Mouse (Mus musculus) lung, embryonic 15.5 days (tissue): ENCODE data around the gene Duxbl2. TPM values are rescaled to one million over a fixed set of nuclear protein-coding genes. Genes with fewer than 3 reads are reported as not detected.
"Not testable (repeated sequence)": the region's sequence is repeated elsewhere in the genome, so short reads cannot be mapped to it uniquely, and the experiment has no call there.

Experiments
- ATAC-seq: fragments of 200-750 bp; cut with Nextera tagmentation; 2 replicates; pipeline ENCODE4 v1.8.0; 2017; ENCODE audit warnings: moderate number of reproducible peaks, borderline replicate concordance; ENCODE audit not compliant: low FRiP score, low TSS enrichment; ENCODE audit errors: extremely low read depth
- H3K27ac ChIP-seq: fragments of 300-500 bp; sonication (generic); 2 replicates; pipeline ENCODE4 v1.5.1; 2015; ENCODE audit warnings: moderate library complexity, mild to moderate bottlenecking, inconsistent platforms
- H3K27me3 ChIP-seq: fragments of 300-500 bp; sonication (generic); 2 replicates; pipeline ENCODE4 v1.6.1; 2015; ENCODE audit warnings: inconsistent platforms
- H3K36me3 ChIP-seq: fragments of 300-500 bp; sonication (generic); 2 replicates; pipeline ENCODE4 v1.6.1; 2015; ENCODE audit warnings: inconsistent platforms
- H3K4me1 ChIP-seq: fragments of 300-500 bp; sonication (generic); 2 replicates; pipeline ENCODE4 v1.6.1; 2015; ENCODE audit warnings: inconsistent platforms
- H3K4me2 ChIP-seq: fragments of 300-500 bp; sonication (generic); 2 replicates; pipeline ENCODE4 v1.6.1; 2015; ENCODE audit warnings: inconsistent platforms, mild to moderate bottlenecking, moderate library complexity
- H3K4me3 ChIP-seq: fragments of 300-500 bp; sonication (generic); 2 replicates; pipeline ENCODE4 v1.5.1; 2015; ENCODE audit warnings: mild to moderate bottlenecking, inconsistent platforms
- H3K9ac ChIP-seq: fragments of 300-500 bp; sonication (generic); 2 replicates; pipeline ENCODE4 v1.6.1; 2015; ENCODE audit warnings: inconsistent platforms
- H3K9me3 ChIP-seq: fragments of 300-500 bp; sonication (generic); 2 replicates; pipeline ENCODE4 v1.6.1; 2016; ENCODE audit warnings: inconsistent platforms
- WGBS: fragments of 180-500 bp; shearing (Covaris S2); methylation state at CpG from one replicate; pipeline ENCODE4 v1.1.7; 2015; 5-methylcytosine and 5-hydroxymethylcytosine counted together
- polyA plus RNA-seq: library from polyadenylated mRNA; unstranded; fragments of >200 nt; fragmentation: Nextera tagmentation; extraction: Ambion mirVana; gene quantifications from 2 replicates; pipeline ENCODE4 v1.2.1, GENCODE M21; 2015

Duxbl2 gene
- 0.34 and 0.52 TPM in 2 replicates for polyA plus RNA-seq

- H3K4me1 ChIP-seq, ATAC-seq, H3K4me2 ChIP-seq, H3K27me3 ChIP-seq, H3K27ac ChIP-seq, H3K9ac ChIP-seq, H3K36me3 ChIP-seq, H3K9me3 ChIP-seq, H3K4me3 ChIP-seq: not testable (repeated sequence)
- WGBS: no CpG with 5 or more reads among the region's 7 CpGs
These were observed at the start of gene Duxbl2 for GRCm38 (mm10) chr14:26118150-26118549. Gene Duxbl2 (plus strand): TSS chr14:26118349.

- WGBS: no CpG with 5 or more reads among the region's 5 CpGs
- not testable (repeated sequence) for H3K27me3 ChIP-seq, H3K36me3 ChIP-seq, H3K9me3 ChIP-seq, ATAC-seq, H3K4me2 ChIP-seq, H3K9ac ChIP-seq, H3K27ac ChIP-seq, H3K4me1 ChIP-seq, H3K4me3 ChIP-seq
These were observed 41.3 kb upstream of the Duxbl2 start for GRCm38 (mm10) chr14:26076620-26077390.

- H3K9me3 ChIP-seq, ATAC-seq, H3K9ac ChIP-seq, H3K27ac ChIP-seq, H3K4me1 ChIP-seq, H3K36me3 ChIP-seq, H3K4me3 ChIP-seq, H3K4me2 ChIP-seq, H3K27me3 ChIP-seq: not testable (repeated sequence)
- no CpG with 5 or more reads among the region's 6 CpGs for WGBS
These were observed 36.9 kb upstream of the Duxbl2 start, which contains the start of gene Cphx2 for GRCm38 (mm10) chr14:26081216-26081615. Gene Cphx2 (plus strand): TSS chr14:26081516.

GRCm38 (mm10) chr14:26081997-26082396, 36.2 kb upstream of the Duxbl2 start, which contains the start of gene Cphx3:
Gene Cphx3 (plus strand): TSS chr14:26082297.
- H3K4me2 ChIP-seq, H3K4me3 ChIP-seq, H3K9ac ChIP-seq, H3K27me3 ChIP-seq, H3K9me3 ChIP-seq, H3K27ac ChIP-seq, ATAC-seq, H3K4me1 ChIP-seq, H3K36me3 ChIP-seq: not testable (repeated sequence)
- no CpG with 5 or more reads among the region's 1 CpGs for WGBS

GRCm38 (mm10) chr14:26097622-26098021, 20.5 kb upstream of the Duxbl2 start:
- H3K36me3 ChIP-seq, H3K4me2 ChIP-seq: not testable (repeated sequence)

GRCm38 (mm10) chr14:26118550-26119000, 426 bp downstream of the Duxbl2 start:
- not testable (repeated sequence) for H3K9me3 ChIP-seq, H3K27me3 ChIP-seq, H3K36me3 ChIP-seq, H3K4me2 ChIP-seq, H3K4me1 ChIP-seq, H3K4me3 ChIP-seq, H3K9ac ChIP-seq, H3K27ac ChIP-seq
- WGBS: no CpG with 5 or more reads among the region's 18 CpGs
- ATAC-seq: peak; percentile 89; the same call in 1 of the 2 replicates

More at GRCm38 (mm10) chr14:26097622-26098021, 20.5 kb upstream of the Duxbl2 start:
- H3K4me1 ChIP-seq, H3K27ac ChIP-seq, H3K27me3 ChIP-seq, ATAC-seq, H3K4me3 ChIP-seq, H3K9me3 ChIP-seq, H3K9ac ChIP-seq: not testable (repeated sequence)
- WGBS: no CpG with 5 or more reads among the region's 3 CpGs

- not testable (repeated sequence) for H3K9ac ChIP-seq, H3K4me3 ChIP-seq, ATAC-seq, H3K36me3 ChIP-seq, H3K4me1 ChIP-seq, H3K9me3 ChIP-seq, H3K4me2 ChIP-seq, H3K27me3 ChIP-seq, H3K27ac ChIP-seq
- no CpG with 5 or more reads among the region's 7 CpGs for WGBS
These were observed 946 bp downstream of the Duxbl2 start for GRCm38 (mm10) chr14:26119095-26119494.

GRCm38 (mm10) chr14:26147095-26147494, 28.9 kb downstream of the Duxbl2 start:
- not testable (repeated sequence) for H3K9ac ChIP-seq, H3K27ac ChIP-seq, H3K4me2 ChIP-seq, H3K4me3 ChIP-seq, H3K27me3 ChIP-seq, H3K4me1 ChIP-seq, ATAC-seq, H3K36me3 ChIP-seq, H3K9me3 ChIP-seq
- WGBS: no CpG with 5 or more reads among the region's 2 CpGs

- not testable (repeated sequence) for ATAC-seq, H3K4me1 ChIP-seq, H3K4me2 ChIP-seq, H3K4me3 ChIP-seq, H3K27me3 ChIP-seq, H3K9ac ChIP-seq, H3K9me3 ChIP-seq, H3K36me3 ChIP-seq, H3K27ac ChIP-seq
- no CpG with 5 or more reads among the region's 7 CpGs for WGBS
These were observed 37.9 kb downstream of the Duxbl2 start for GRCm38 (mm10) chr14:26156032-26156431.

GRCm38 (mm10) chr14:26161156-26161555, 43.0 kb downstream of the Duxbl2 start:
- H3K36me3 ChIP-seq, H3K27ac ChIP-seq, H3K4me3 ChIP-seq, ATAC-seq, H3K9ac ChIP-seq, H3K4me1 ChIP-seq, H3K4me2 ChIP-seq, H3K27me3 ChIP-seq, H3K9me3 ChIP-seq: not testable (repeated sequence)
- no CpG with 5 or more reads among the region's 9 CpGs for WGBS

- ATAC-seq, H3K4me1 ChIP-seq, H3K9ac ChIP-seq, H3K27me3 ChIP-seq, H3K9me3 ChIP-seq, H3K4me2 ChIP-seq, H3K27ac ChIP-seq, H3K4me3 ChIP-seq, H3K36me3 ChIP-seq: not testable (repeated sequence)
- WGBS: no CpG with 5 or more reads among the region's 5 CpGs
These were observed 44.3 kb downstream of the Duxbl2 start for GRCm38 (mm10) chr14:26162423-26162822.

- not testable (repeated sequence) for H3K4me3 ChIP-seq, ATAC-seq, H3K4me2 ChIP-seq, H3K4me1 ChIP-seq, H3K27ac ChIP-seq, H3K27me3 ChIP-seq, H3K36me3 ChIP-seq, H3K9me3 ChIP-seq, H3K9ac ChIP-seq
- no CpG with 5 or more reads among the region's 12 CpGs for WGBS
These were observed 47.1 kb downstream of the Duxbl2 start for GRCm38 (mm10) chr14:26165266-26165665.
